Mouse (Mus musculus) embryonic facial prominence, embryonic 11.5 days (tissue): ENCODE results near the gene Sorbs2. TPM values are rescaled to one million over a fixed set of nuclear protein-coding genes. Genes with fewer than 3 reads are reported as not detected.

Source experiments
- ATAC-seq: fragments of 200-750 bp; cut with Nextera tagmentation; replicated peaks from 2 replicates; pipeline ENCODE4 v1.8.0; 2017; ENCODE audit warnings: low read depth; ENCODE audit not compliant: insufficient number of reproducible peaks, low FRiP score, low TSS enrichment
- DNase-seq: peaks from one replicate; pipeline ENCODE4 v3.0.0-alpha.2; 2015; ENCODE audit warnings: low spot score
- H3K27ac ChIP-seq: fragments of 300-500 bp; sonication (generic); replicated peaks from 2 replicates; pipeline ENCODE4 v1.5.1; 2014; ENCODE audit warnings: mild to moderate bottlenecking, low read depth, low read length, control low read depth
- H3K27me3 ChIP-seq: fragments of 300-500 bp; sonication (generic); 2 replicates; pipeline ENCODE4 v1.6.1; 2014; ENCODE audit warnings: mild to moderate bottlenecking, low read length, moderate library complexity, mixed read lengths; ENCODE audit not compliant: control insufficient read depth, insufficient read depth
- H3K36me3 ChIP-seq: fragments of 300-500 bp; sonication (generic); replicated peaks from 2 replicates; pipeline ENCODE4 v1.6.1; 2014; ENCODE audit warnings: low read depth, mild to moderate bottlenecking, low read length, moderate library complexity, mixed read lengths; ENCODE audit not compliant: control insufficient read depth, insufficient read depth
- H3K4me1 ChIP-seq: fragments of 300-500 bp; sonication (generic); 2 replicates; pipeline ENCODE4 v1.6.1; 2014; ENCODE audit warnings: low read length, mixed read lengths; ENCODE audit not compliant: control insufficient read depth, insufficient read depth
- H3K4me2 ChIP-seq: fragments of 300-500 bp; sonication (generic); 2 replicates; pipeline ENCODE4 v1.6.1; 2014; ENCODE audit warnings: low read depth, mild to moderate bottlenecking, control low read depth, low read length, moderate library complexity
- H3K4me3 ChIP-seq: fragments of 300-500 bp; sonication (generic); 2 replicates; pipeline ENCODE4 v1.5.1; 2014; ENCODE audit warnings: low read depth, low read length, control low read depth
- H3K9ac ChIP-seq: fragments of 300-500 bp; sonication (generic); replicated peaks from 2 replicates; pipeline ENCODE4 v1.6.1; 2014; ENCODE audit warnings: mild to moderate bottlenecking, control low read depth, low read length
- H3K9me3 ChIP-seq: fragments of 300-500 bp; sonication (generic); replicated peaks from 2 replicates; pipeline ENCODE4 v1.6.1; 2016; ENCODE audit warnings: mild to moderate bottlenecking, low read length, inconsistent platforms, mixed read lengths; ENCODE audit not compliant: control insufficient read depth
- WGBS: fragments of 180-500 bp; shearing (Covaris S2); extraction: QIAGEN DNeasy Blood & Tissue Kit; methylation state at CpG from one replicate; pipeline ENCODE4 v1.1.7; 2014; 5-methylcytosine and 5-hydroxymethylcytosine counted together
- polyA plus RNA-seq: library from polyadenylated mRNA; unstranded; fragments of >200 nt; fragmentation: Nextera tagmentation; extraction: Ambion mirVana; gene quantifications from 2 replicates; pipeline ENCODE4 v1.2.1, GENCODE M21; 2014

Sorbs2 gene
- polyA plus RNA-seq, 1 experiment from 2014 or later: 26.6 TPM

GRCm38 (mm10) chr8:45649966-45650365, 142.4 kb downstream of the Sorbs2 start:
- Histone ChIP-seq H3K36me3 (no peaks in the 10 kb centered on the region), H3K9me3 (no peaks in the 10 kb centered on the region), H3K4me3 (no peak overlapping the region), H3K9ac (no peak overlapping the region), H3K4me2 (no peak overlapping the region), H3K27ac (no peak overlapping the region), H3K4me1 (no peaks in the 10 kb centered on the region), H3K27me3 (no peaks in the 10 kb centered on the region)
- DNase-seq (no peak), ATAC-seq (no peak)
- 82% methylated on average over 5 of the region's 5 CpGs for WGBS

- Histone ChIP-seq H3K9ac (no peak overlapping the region; the same call in 1 of the 2 replicates), H3K9me3 (no peaks in the 10 kb centered on the region), H3K4me2 (no peak overlapping the region), H3K4me1 (no peaks in the 10 kb centered on the region), H3K36me3 (no peaks in the 10 kb centered on the region), H3K4me3 (no peak overlapping the region), H3K27me3 (no peaks in the 10 kb centered on the region), H3K27ac (no peak overlapping the region)
- DNase-seq: no peak
- WGBS: 77% methylated on average over 3 of the region's 3 CpGs
- ATAC-seq: no peak
These were observed 150.4 kb downstream of the Sorbs2 start for GRCm38 (mm10) chr8:45658021-45658420.

- Histone ChIP-seq H3K36me3 (no peaks in the 10 kb centered on the region), H3K9me3 (no peaks in the 10 kb centered on the region), H3K4me1 (no peaks in the 10 kb centered on the region), H3K4me3 (no peak overlapping the region), H3K9ac (no peak overlapping the region; the same call in 1 of the 2 replicates), H3K4me2 (no peak overlapping the region; the same call in 1 of the 2 replicates), H3K27me3 (no peaks in the 10 kb centered on the region), H3K27ac (no peak overlapping the region)
- 17% methylated on average over 18 of the region's 18 CpGs for WGBS
- DNase-seq: peak; percentile 38
- ATAC-seq: no peak
These were observed 151.1 kb downstream of the Sorbs2 start for GRCm38 (mm10) chr8:45658458-45659325.

- Histone ChIP-seq H3K4me3 (no peak overlapping the region), H3K36me3 (no peaks in the 10 kb centered on the region), H3K27ac (no peak overlapping the region), H3K9me3 (no peaks in the 10 kb centered on the region), H3K4me1 (no peaks in the 10 kb centered on the region), H3K4me2 (no peak overlapping the region), H3K27me3 (no peaks in the 10 kb centered on the region), H3K9ac (no peak overlapping the region)
- WGBS: 63% methylated on average over 4 of the region's 4 CpGs
- no peak for DNase-seq
- no peak for ATAC-seq
These were observed 151.9 kb downstream of the Sorbs2 start for GRCm38 (mm10) chr8:45659473-45659872.

GRCm38 (mm10) chr8:45660570-45660969, 153.0 kb downstream of the Sorbs2 start:
- no peaks in the 10 kb centered on the region for H3K4me1 ChIP-seq
- H3K27ac ChIP-seq: no peak overlapping the region
- H3K27me3 ChIP-seq: no peaks in the 10 kb centered on the region
- WGBS: 66% methylated on average over 12 of the region's 12 CpGs
- H3K9ac ChIP-seq: no peak overlapping the region
- no peak overlapping the region for H3K4me2 ChIP-seq
- H3K9me3 ChIP-seq: no peaks in the 10 kb centered on the region
- H3K4me3 ChIP-seq: no peak overlapping the region
- DNase-seq (no peak), ATAC-seq (no peak)
- no peaks in the 10 kb centered on the region for H3K36me3 ChIP-seq

GRCm38 (mm10) chr8:45661605-45662004, 154.0 kb downstream of the Sorbs2 start:
- no peak overlapping the region for H3K27ac ChIP-seq
- H3K4me1 ChIP-seq: no peaks in the 10 kb centered on the region
- no peak overlapping the region for H3K4me3 ChIP-seq
- H3K9me3 ChIP-seq: no peaks in the 10 kb centered on the region
- ATAC-seq (no peak), DNase-seq (peak; percentile 41)
- H3K36me3 ChIP-seq: no peaks in the 10 kb centered on the region
- no peak overlapping the region for H3K9ac ChIP-seq
- H3K4me2 ChIP-seq: no peak overlapping the region
- H3K27me3 ChIP-seq: no peaks in the 10 kb centered on the region
- WGBS: 28% methylated on average over 4 of the region's 4 CpGs

GRCm38 (mm10) chr8:45666221-45666620, 158.6 kb downstream of the Sorbs2 start:
- H3K27me3 ChIP-seq: no peaks in the 10 kb centered on the region
- no peaks in the 10 kb centered on the region for H3K36me3 ChIP-seq
- no peak overlapping the region for H3K4me3 ChIP-seq
- no peak for ATAC-seq
- H3K4me2 ChIP-seq: no peak overlapping the region
- no peak for DNase-seq
- WGBS: 59% methylated on average over 7 of the region's 7 CpGs
- no peak overlapping the region for H3K9ac ChIP-seq
- no peaks in the 10 kb centered on the region for H3K9me3 ChIP-seq
- H3K4me1 ChIP-seq: no peaks in the 10 kb centered on the region
- no peak overlapping the region for H3K27ac ChIP-seq

GRCm38 (mm10) chr8:45673149-45673548, 165.6 kb downstream of the Sorbs2 start:
- Histone ChIP-seq H3K9ac (no peak overlapping the region), H3K4me2 (no peak overlapping the region), H3K4me1 (no peaks in the 10 kb centered on the region), H3K27me3 (no peaks in the 10 kb centered on the region), H3K4me3 (no peak overlapping the region), H3K27ac (no peak overlapping the region), H3K9me3 (no peaks in the 10 kb centered on the region), H3K36me3 (no peaks in the 10 kb centered on the region)
- DNase-seq (no peak), ATAC-seq (no peak)
- 68% methylated on average over 4 of the region's 4 CpGs for WGBS
